Mouse (Mus musculus) small intestine, adult 2 months (tissue): ENCODE data around the gene Stt3b. TPM values are rescaled to one million over a fixed set of nuclear protein-coding genes. Genes with fewer than 3 reads are reported as not detected.

Experiments
- H3K27ac ChIP-seq: fragments of 200-500 bp; 2 replicates; pipeline ENCODE4 v1.5.1; 2012; ENCODE audit warnings: low read depth, low read length, control low read depth, inconsistent platforms; ENCODE audit not compliant: insufficient read depth
- H3K27me3 ChIP-seq: fragments of 200-500 bp; 2 replicates; pipeline ENCODE4 v1.6.1; 2012; ENCODE audit warnings: mild to moderate bottlenecking, moderate library complexity, low read length, inconsistent platforms; ENCODE audit not compliant: control insufficient read depth, insufficient read depth
- H3K36me3 ChIP-seq: fragments of 200-500 bp; 2 replicates; pipeline ENCODE4 v1.6.1; 2012; ENCODE audit warnings: mild to moderate bottlenecking, low read length, control low read depth, inconsistent platforms; ENCODE audit not compliant: control insufficient read depth, insufficient read depth
- H3K4me1 ChIP-seq: fragments of 200-500 bp; 2 replicates; pipeline ENCODE4 v1.6.1; 2012; ENCODE audit warnings: low read length, inconsistent platforms, mixed read lengths; ENCODE audit not compliant: control insufficient read depth, insufficient read depth, insufficient read length
- H3K4me3 ChIP-seq: fragments of 200-500 bp; 2 replicates; pipeline ENCODE4 v1.5.1; 2012; ENCODE audit warnings: low read depth, mild to moderate bottlenecking, control low read depth, inconsistent platforms, low read length, moderate library complexity
- CTCF ChIP-seq: fragments of 200-500 bp; IDR thresholded peaks from 2 replicates; pipeline ENCODE4 v1.5.1; 2012; ENCODE audit warnings: low read depth, mild to moderate bottlenecking, control low read depth, inconsistent platforms, low read length, moderate library complexity, mixed read lengths; ENCODE audit not compliant: insufficient replicate concordance, insufficient read length; ENCODE audit errors: extremely low read depth
- POLR2A ChIP-seq: fragments of 200-500 bp; IDR thresholded peaks from 2 replicates; pipeline ENCODE4 v1.6.1; 2012; ENCODE audit warnings: low read depth, mild to moderate bottlenecking, control low read depth, inconsistent platforms, low read length, moderate library complexity
- WGBS: fragments of 180-500 bp; shearing (Covaris S2); methylation state at CpG from one replicate; pipeline ENCODE4 v1.1.7; 2018; 5-methylcytosine and 5-hydroxymethylcytosine counted together
- polyA plus RNA-seq: library from polyadenylated mRNA; depleted of rRNA; stranded (reverse); fragments of >200 nt; gene quantifications from 2 replicates; pipeline ENCODE4 v1.2.3, GENCODE M21; 2012

Stt3b gene
- polyA plus RNA-seq, 1 experiment = 51.1 TPM

GRCm38 (mm10) chr9:115306202-115306601 is 4.0 kb downstream of the Stt3b start:
- no peak overlapping the region; the same call in 1 of the 2 replicates for H3K4me3 ChIP-seq
- TF ChIP-seq CTCF (no peak), POLR2A (no peak)
- no peaks in the 10 kb centered on the region for H3K36me3 ChIP-seq
- no peak overlapping the region for H3K27ac ChIP-seq
- WGBS = 7% methylated on average over 6 of the region's 6 CpGs
- peaks cover 12% of the 10 kb centered on the region for H3K4me1 ChIP-seq
- H3K27me3 ChIP-seq = no peaks in the 10 kb centered on the region

- TF ChIP-seq POLR2A (no peak), CTCF (no peak)
- H3K27ac ChIP-seq = no peak overlapping the region
- 54% methylated on average over 4 of the region's 4 CpGs for WGBS
- no peak overlapping the region for H3K4me3 ChIP-seq
- no peaks in the 10 kb centered on the region for H3K27me3 ChIP-seq
- H3K36me3 ChIP-seq = no peaks in the 10 kb centered on the region; the same call in 1 of the 2 replicates
- H3K4me1 ChIP-seq = peaks cover 17% of the 10 kb centered on the region
These were observed 6.1 kb downstream of the Stt3b start for GRCm38 (mm10) chr9:115304149-115304548.

GRCm38 (mm10) chr9:115301593-115301992 is 8.6 kb downstream of the Stt3b start:
- TF ChIP-seq POLR2A (no peak), CTCF (no peak)
- Histone ChIP-seq H3K4me1 (peaks cover 19% of the 10 kb centered on the region), H3K36me3 (peaks cover 2% of the 10 kb centered on the region; the same call in 1 of the 2 replicates), H3K27me3 (no peaks in the 10 kb centered on the region), H3K4me3 (no peak overlapping the region), H3K27ac (no peak overlapping the region)
- 56% methylated on average over 7 of the region's 7 CpGs for WGBS

GRCm38 (mm10) chr9:115301002-115301579 is 9.1 kb downstream of the Stt3b start:
- Histone ChIP-seq H3K27me3 (no peaks in the 10 kb centered on the region), H3K4me1 (peaks cover 19% of the 10 kb centered on the region), H3K4me3 (no peak overlapping the region), H3K36me3 (peaks cover 2% of the 10 kb centered on the region; the same call in 1 of the 2 replicates), H3K27ac (no peak overlapping the region)
- TF ChIP-seq POLR2A (no peak), CTCF (no peak)
- 91% methylated on average over 6 of the region's 6 CpGs for WGBS

- peaks cover 2% of the 10 kb centered on the region; the same call in 1 of the 2 replicates for H3K36me3 ChIP-seq
- H3K27me3 ChIP-seq = no peaks in the 10 kb centered on the region
- H3K27ac ChIP-seq = no peak overlapping the region
- H3K4me1 ChIP-seq = peaks cover 17% of the 10 kb centered on the region
- H3K4me3 ChIP-seq = no peak overlapping the region
- WGBS = 56% methylated on average over 7 of the region's 7 CpGs
- no peak for TF ChIP-seq POLR2A
- no peak for TF ChIP-seq CTCF
These were observed 13.5 kb downstream of the Stt3b start for GRCm38 (mm10) chr9:115296738-115297137.

- Histone ChIP-seq H3K4me3 (no peak overlapping the region), H3K36me3 (peaks cover 2% of the 10 kb centered on the region; the same call in 1 of the 2 replicates), H3K4me1 (peaks cover 17% of the 10 kb centered on the region), H3K27me3 (no peaks in the 10 kb centered on the region), H3K27ac (no peak overlapping the region)
- no peak for TF ChIP-seq POLR2A
- TF ChIP-seq CTCF = no peak
- WGBS = 48% methylated on average over 10 of the region's 10 CpGs
These were observed 16.2 kb downstream of the Stt3b start for GRCm38 (mm10) chr9:115293920-115294594.

GRCm38 (mm10) chr9:115287774-115288434 is 22.3 kb downstream of the Stt3b start:
- WGBS = 25% methylated on average over 6 of the region's 6 CpGs
- peaks cover 21% of the 10 kb centered on the region for H3K4me1 ChIP-seq
- no peak for TF ChIP-seq POLR2A
- TF ChIP-seq CTCF = no peak
- H3K36me3 ChIP-seq = no peaks in the 10 kb centered on the region
- no peaks in the 10 kb centered on the region for H3K27me3 ChIP-seq
- H3K4me3 ChIP-seq = no peak overlapping the region
- H3K27ac ChIP-seq = no peak overlapping the region
